Mouse (Mus musculus) right cerebral cortex, postnatal 25 days (tissue): ENCODE data around the gene Smpd1.

Experiments
- DNase-seq: peaks from one replicate; pipeline ENCODE4 v3.0.0; 2022

Smpd1 gene

GRCm38 (mm10) chr7:105565071-105565836, 11.1 kb downstream of the Smpd1 start:
- DNase-seq = no peak

GRCm38 (mm10) chr7:105568583-105568982, 14.4 kb downstream of the Smpd1 start:
- DNase-seq = peak; percentile 81

GRCm38 (mm10) chr7:105568988-105569471, 14.9 kb downstream of the Smpd1 start:
- peak; percentile 91 for DNase-seq

GRCm38 (mm10) chr7:105569512-105570496, 15.6 kb downstream of the Smpd1 start:
- DNase-seq = no peak

GRCm38 (mm10) chr7:105570756-105571155, 16.6 kb downstream of the Smpd1 start:
- DNase-seq = no peak

GRCm38 (mm10) chr7:105572949-105573348, 18.8 kb downstream of the Smpd1 start:
- DNase-seq = no peak

- DNase-seq = no peak
These were observed 20.4 kb downstream of the Smpd1 start for GRCm38 (mm10) chr7:105574537-105574936.

GRCm38 (mm10) chr7:105576166-105576748, 22.1 kb downstream of the Smpd1 start:
- DNase-seq = peak; percentile 16

GRCm38 (mm10) chr7:105577377-105577871, 23.3 kb downstream of the Smpd1 start:
- no peak for DNase-seq

GRCm38 (mm10) chr7:105578481-105578880, 24.3 kb downstream of the Smpd1 start:
- no peak for DNase-seq

GRCm38 (mm10) chr7:105580627-105581089, 26.5 kb downstream of the Smpd1 start:
- DNase-seq = no peak

GRCm38 (mm10) chr7:105581094-105581703, 27.0 kb downstream of the Smpd1 start, which contains the start of gene Apbb1:
Gene Apbb1 (minus strand): TSS chr7:105581653.
- DNase-seq = peak; percentile 84

- DNase-seq = no peak
These were observed 27.8 kb downstream of the Smpd1 start for GRCm38 (mm10) chr7:105581959-105582358.

- DNase-seq = no peak
These were observed 34.3 kb downstream of the Smpd1 start for GRCm38 (mm10) chr7:105588325-105588912.

GRCm38 (mm10) chr7:105590097-105590496, 35.9 kb downstream of the Smpd1 start:
- DNase-seq = no peak

- peak; percentile 28 for DNase-seq
These were observed 48.9 kb downstream of the Smpd1 start for GRCm38 (mm10) chr7:105602860-105603623.
